Mouse (Mus musculus) CH12.LX (cell line): ENCODE results near the gene Nras. TPM values are rescaled to one million over a fixed set of nuclear protein-coding genes. Genes with fewer than 3 reads are reported as not detected.

Experiments
- DNase-seq: peaks from one replicate; pipeline ENCODE4 v3.0.0-alpha.2; 2013; ENCODE audit errors: extremely low read depth
- H3K27ac ChIP-seq: 2 replicates; pipeline ENCODE4 v1.5.1; 2012; ENCODE audit warnings: low read depth, mild to moderate bottlenecking, control low read depth, moderate library complexity; ENCODE audit not compliant: insufficient read depth
- H3K27me3 ChIP-seq: replicated peaks from 2 replicates; pipeline ENCODE3; 2012; ENCODE audit warnings: inconsistent platforms
- H3K36me3 ChIP-seq, 2 experiments: replicated peaks in 1 of 2; 2 replicates each; pipeline versions ENCODE3 to v1.6.1; 2012; ENCODE audit warnings: inconsistent platforms in 1 of 2, low read length in 1 of 2, mild to moderate bottlenecking in 1 of 2, mixed read lengths in 1 of 2, moderate library complexity in 1 of 2; ENCODE audit not compliant: control insufficient read depth in 1 of 2, insufficient read depth in 1 of 2
- H3K4me1 ChIP-seq, 2 experiments: 2 replicates each; pipeline ENCODE4 v1.6.1; 2012; ENCODE audit warnings: inconsistent platforms in 1 of 2, moderate library complexity in 1 of 2; ENCODE audit not compliant: insufficient read depth in 2 of 2, control insufficient read depth in 1 of 2
- H3K4me2 ChIP-seq: 2 replicates; pipeline ENCODE4 v1.6.1; 2012; ENCODE audit warnings: low read depth, mild to moderate bottlenecking, control low read depth; ENCODE audit not compliant: poor library complexity, insufficient read depth, severe bottlenecking
- H3K4me3 ChIP-seq, 3 experiments: fragments of 150-350 bp in 1 of 3; sonication (generic) in 1 of 3; replicated peaks in 1 of 3; 2 replicates each; pipeline versions ENCODE3 to v1.5.1; 2011 to 2012; ENCODE audit warnings: low read depth in 2 of 3, low read length in 2 of 3, mild to moderate bottlenecking in 2 of 3, moderate library complexity in 2 of 3, control low read depth in 1 of 3, improper control_type of control experiment in 1 of 3, inconsistent platforms in 1 of 3, mixed read lengths in 1 of 3; ENCODE audit not compliant: poor library complexity in 1 of 3
- H3K79me2 ChIP-seq: replicated peaks from 2 replicates; pipeline ENCODE4 v1.6.1; 2012; ENCODE audit warnings: mild to moderate bottlenecking, moderate library complexity; ENCODE audit not compliant: control insufficient read depth, poor library complexity, insufficient read depth, severe bottlenecking; ENCODE audit errors: extremely low read depth
- H3K9ac ChIP-seq: 2 replicates; pipeline ENCODE4 v1.6.1; 2012; ENCODE audit warnings: low read depth, mild to moderate bottlenecking, control low read depth, moderate library complexity; ENCODE audit not compliant: insufficient read depth
- H3K9me3 ChIP-seq: replicated peaks from 2 replicates; pipeline ENCODE3; 2012; ENCODE audit warnings: low read length, inconsistent platforms, mixed read lengths
- GABPA ChIP-seq: IDR thresholded peaks from 2 replicates; pipeline ENCODE4 v1.6.1; 2012; ENCODE audit warnings: low read depth, low read length, improper control_type of control experiment, inconsistent platforms; ENCODE audit not compliant: insufficient replicate concordance
- KAT2A ChIP-seq: IDR thresholded peaks from 2 replicates; pipeline ENCODE4 v1.6.1; 2012; ENCODE audit warnings: low read length, improper control_type of control experiment, inconsistent platforms; ENCODE audit not compliant: insufficient replicate concordance
- MAX ChIP-seq: IDR thresholded peaks from 2 replicates; pipeline ENCODE4 v1.6.1; 2011; ENCODE audit warnings: low read length, improper control_type of control experiment
- MXI1 ChIP-seq: IDR thresholded peaks from 2 replicates; pipeline ENCODE4 v1.6.1; 2011; ENCODE audit warnings: mild to moderate bottlenecking, low read depth, low read length, improper control_type of control experiment
- MYC ChIP-seq: IDR thresholded peaks from 2 replicates; pipeline ENCODE4 v1.6.1; 2011; ENCODE audit warnings: low read depth, mild to moderate bottlenecking, improper control_type of control experiment, low read length
- NRF1 ChIP-seq: IDR thresholded peaks from 2 replicates; pipeline ENCODE4 v1.6.1; 2014; ENCODE audit warnings: low read depth, mild to moderate bottlenecking, inconsistent platforms, low read length, improper control_type of control experiment, moderate library complexity
- PAX5 ChIP-seq: IDR thresholded peaks from 2 replicates; pipeline ENCODE4 v1.6.1; 2012; ENCODE audit warnings: low read length, inconsistent platforms, mixed read lengths
- POLR2A ChIP-seq: IDR thresholded peaks from 2 replicates; pipeline ENCODE4 v1.6.1; 2011; ENCODE audit warnings: low read depth, mild to moderate bottlenecking, improper control_type of control experiment, low read length
- SIN3A ChIP-seq: IDR thresholded peaks from 2 replicates; pipeline ENCODE4 v1.6.1; 2012; ENCODE audit warnings: low read length, improper control_type of control experiment, inconsistent platforms
- TBP ChIP-seq: conservative IDR thresholded peaks from 2 replicates; pipeline ENCODE4 v1.6.1; 2011; ENCODE audit warnings: low read depth, low read length, improper control_type of control experiment
- UBTF ChIP-seq: IDR thresholded peaks from 2 replicates; pipeline ENCODE4 v1.6.1; 2012; ENCODE audit warnings: low read depth, mild to moderate bottlenecking, inconsistent platforms, low read length, improper control_type of control experiment, moderate library complexity
- ZKSCAN1 ChIP-seq: IDR thresholded peaks from 2 replicates; pipeline ENCODE4 v1.6.1; 2012; ENCODE audit warnings: low read depth, inconsistent platforms, low read length, improper control_type of control experiment, borderline replicate concordance
- ZMIZ1 ChIP-seq: IDR thresholded peaks from 2 replicates; pipeline ENCODE4 v1.6.1; 2012; ENCODE audit warnings: low read depth, mild to moderate bottlenecking, inconsistent platforms, low read length, improper control_type of control experiment
- dilution Hi-C: fragments of 300-500 bp; cut with MboI; formaldehyde crosslinking; loops from 2 replicates; pipeline ENCODE4 v1.14.3; 2020; ENCODE audit warnings: low sequenced_read_pairs; ENCODE audit not compliant: extremely low pct_unique_long_range_greater_than_20kb, extremely low pct_ligation_motif_present
- in situ Hi-C: fragments of 300-500 bp; cut with MboI; formaldehyde crosslinking; loops from 3 replicates; pipeline ENCODE4 v1.14.3; 2019; ENCODE audit warnings: low sequenced_read_pairs, low pct_ligation_motif_present, low pct_unique_long_range_greater_than_20kb, mixed read lengths
- polyA plus RNA-seq: library from polyadenylated mRNA; unstranded; fragments of >175 nt; gene quantifications from 2 replicates; pipeline ENCODE4 v1.2.1, GENCODE M21; 2012; ENCODE audit warnings: low read depth; ENCODE audit not compliant: insufficient read length
- total RNA-seq, 2 experiments: library from RNA; depleted of rRNA; stranded (reverse); fragments of 300-350 nt in 1 of 2; fragments of >200 nt in 1 of 2; gene quantifications; 2 replicates each; pipeline ENCODE4 v1.2.3; 2012 to 2014

The Nras gene
- total and polyA plus RNA-seq, 3 experiments, result 47.7 to 69.1 (median 49.7) TPM

DNA sequence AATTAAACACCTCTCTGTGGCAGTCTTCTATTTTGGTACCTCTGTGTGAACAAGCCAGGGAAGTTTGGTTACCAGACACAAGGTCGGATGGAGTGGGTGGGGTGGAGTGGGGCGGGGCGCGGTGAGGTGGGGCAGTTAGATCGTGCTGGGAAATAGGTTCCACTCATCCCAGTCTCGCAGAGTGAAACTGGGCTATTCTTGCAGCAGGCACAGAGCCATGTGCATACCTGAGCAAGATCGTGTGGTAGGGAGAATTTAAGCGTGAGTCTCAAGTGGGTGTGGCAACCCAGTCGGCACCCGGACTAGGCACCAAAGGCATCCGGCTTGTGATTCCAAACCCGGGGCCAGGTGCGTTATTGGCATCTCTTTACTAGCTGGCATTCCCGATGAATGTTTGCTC is 43.8 kb downstream of the Nras start:
- no peaks in the 10 kb centered on the region for H3K36me3 ChIP-seq
- no peaks in the 10 kb centered on the region for H3K9me3 ChIP-seq
- H3K4me2 ChIP-seq, result peak overlapping the region; percentile 96
- peak overlapping the region; percentile 40 to 65 (median 55) for H3K4me3 ChIP-seq
- in situ Hi-C loops, result loop anchor here (10.0 kb wide), 1 partner anchor 63 kb away; no protein-coding TSS in a partner anchor
- DNase-seq, result no peak
- no peak overlapping the region for H3K27ac ChIP-seq
- H3K27me3 ChIP-seq, result peaks cover 5% of the 10 kb centered on the region
- TF ChIP-seq GABPA (no peak), TBP (no peak), ZMIZ1 (no peak), POLR2A (no peak), KAT2A (no peak), MYC (no peak), MAX (no peak), MXI1 (peak; percentile 6; the same call in 1 of the 2 replicates)
- no peak overlapping the region for H3K9ac ChIP-seq
- dilution Hi-C loops, result no loop called here
- H3K79me2 ChIP-seq, result no peaks in the 10 kb centered on the region
- peaks cover 0 to 7% of the 10 kb centered on the region in 2 experiments; a peak in 2 of 4 replicates for H3K4me1 ChIP-seq

DNA sequence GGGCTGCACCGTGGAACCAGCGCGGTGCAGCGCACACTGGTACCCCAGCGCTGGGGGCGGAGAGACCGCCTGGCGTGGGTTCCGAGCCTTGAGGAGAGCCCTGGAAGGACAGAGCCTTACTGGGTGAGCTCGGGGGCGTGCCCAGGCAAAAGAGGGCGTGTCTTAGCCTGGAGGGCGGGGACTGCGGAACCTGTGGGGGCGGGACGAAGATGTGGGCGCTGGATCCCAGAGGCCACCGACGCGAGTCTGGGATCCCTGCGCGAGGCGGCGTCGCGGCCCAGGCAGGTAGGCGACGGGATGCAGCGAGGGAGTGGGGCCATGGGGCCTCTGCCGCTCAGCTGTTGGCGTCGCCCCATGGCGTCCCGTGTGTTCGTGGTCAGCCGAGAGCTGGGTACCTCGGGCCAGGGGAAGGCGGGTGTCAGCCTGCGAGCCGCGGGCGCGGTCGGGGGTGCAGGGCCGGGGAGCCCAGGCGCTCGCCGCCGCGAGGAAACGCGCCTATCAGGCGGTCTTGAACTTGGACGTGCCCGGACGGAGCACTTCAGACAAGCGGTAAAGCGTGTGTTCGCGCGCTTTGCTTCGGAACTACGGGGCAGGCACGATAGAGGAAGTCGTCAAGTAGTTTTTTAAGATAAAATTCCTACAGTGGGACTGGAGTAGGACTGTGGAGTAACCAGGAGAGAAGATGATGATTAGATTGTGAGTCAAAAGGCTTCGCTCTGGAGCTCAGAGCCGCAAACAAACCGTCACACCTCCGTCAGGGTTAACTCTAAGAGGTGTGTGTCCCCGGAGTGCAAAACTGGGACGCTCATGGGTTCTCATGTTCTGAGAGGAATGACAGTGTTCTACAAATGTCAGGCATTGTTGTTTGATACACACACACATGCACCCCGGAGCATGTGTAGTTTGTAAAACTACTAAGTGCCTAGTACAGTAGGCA is 44.6 kb downstream of the Nras start, which contains the start of gene Dennd2c:
Gene Dennd2c (plus strand): TSS at position 151 of the 937 bp plus-strand sequence.
- Histone ChIP-seq H3K36me3 (no peaks in the 10 kb centered on the region), H3K27ac (no peak within 1 kb of the TSS), H3K9me3 (no peaks in the 10 kb centered on the region), H3K4me3 (peak within 1 kb of the TSS; percentile 40 to 65 (median 55)), H3K9ac (no peak within 1 kb of the TSS), H3K27me3 (peaks cover 5% of the 10 kb centered on the region), H3K79me2 (no peaks in the 10 kb centered on the region), H3K4me2 (peak within 1 kb of the TSS; percentile 96), H3K4me1 (peaks cover 0 to 7% of the 10 kb centered on the region in 2 experiments; a peak in 2 of 4 replicates)
- TF ChIP-seq PAX5, result no peak
- 0 out of 2 replicates have a peak, but pooled peaks have one; percentile 22 for TF ChIP-seq SIN3A
- TF ChIP-seq ZKSCAN1, result no peak
- peak; percentile 33; the same call in 1 of the 2 replicates for TF ChIP-seq NRF1
- TF ChIP-seq MXI1, result 0 out of 2 replicates have a peak, but pooled peaks have one; percentile 28
- TF ChIP-seq UBTF, result peak; percentile 61; the same call in 1 of the 2 replicates
- in situ Hi-C loops (loop anchor here (10.0 kb wide), 1 partner anchor 62 kb away; no protein-coding TSS in a partner anchor), dilution Hi-C loops (no loop called here)
- peak; percentile 71 for DNase-seq
